Mouse (Mus musculus) lung, postnatal 25 days (tissue): ENCODE results near the gene Lrp3.
"Not testable (repeated sequence)": the region's sequence is repeated elsewhere in the genome, so short reads cannot be mapped to it uniquely, and the experiment has no call there.

Source experiments
- DNase-seq: peaks from one replicate; pipeline ENCODE4 v3.0.0; 2022; ENCODE audit warnings: low spot score

Gene Lrp3

DNA sequence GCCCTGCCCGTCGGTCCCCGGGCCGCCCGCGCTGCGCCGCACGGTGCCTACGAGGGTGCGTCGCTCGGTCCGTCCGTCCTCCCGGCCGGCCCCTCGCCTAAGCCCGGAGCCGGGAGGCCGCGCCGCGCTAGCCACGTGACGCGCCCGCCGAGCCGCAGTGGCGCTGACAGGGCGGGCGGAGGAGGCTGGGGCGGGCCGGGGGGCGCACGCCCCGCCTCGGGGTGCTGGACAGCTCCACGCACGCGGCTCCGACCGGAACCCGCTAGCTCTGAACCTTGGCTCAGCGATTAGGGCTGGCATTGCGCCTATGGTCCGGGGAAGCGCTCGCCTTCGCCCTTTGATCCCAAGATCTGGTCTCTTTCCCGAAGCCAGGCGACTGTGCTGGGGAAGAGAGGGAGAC lies at the start of gene Lrp3:
Gene Lrp3, minus strand, starts transcription at position 274 of the 400 bp plus-strand sequence.
- DNase-seq: peak; percentile 57

- DNase-seq: peak; percentile 67
Observed at GRCm38 (mm10) chr7:35264746-35265145, 49.4 kb upstream of the Lrp3 start.

GRCm38 (mm10) chr7:35263595-35264489 lies 48.5 kb upstream of the Lrp3 start:
- no peak for DNase-seq

DNA sequence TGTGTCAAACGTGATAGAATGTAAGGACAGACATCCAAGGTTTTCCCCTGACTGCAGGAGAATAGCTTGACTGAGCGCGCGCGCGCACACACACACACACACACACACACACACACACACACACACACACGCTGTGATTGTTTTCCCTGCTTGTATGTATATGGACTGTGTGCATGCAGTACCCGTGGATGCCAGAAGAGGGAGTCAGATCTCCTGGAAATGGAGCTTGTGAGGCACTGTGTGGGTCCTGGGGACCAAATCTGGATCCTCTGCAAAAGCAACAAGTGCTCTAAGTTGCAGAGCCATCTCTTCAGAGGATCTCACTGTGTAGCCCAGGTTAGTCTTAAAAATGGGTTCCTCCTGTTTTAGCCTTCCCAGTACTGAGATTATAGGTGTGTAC lies 44.1 kb upstream of the Lrp3 start:
- DNase-seq: no peak

DNA sequence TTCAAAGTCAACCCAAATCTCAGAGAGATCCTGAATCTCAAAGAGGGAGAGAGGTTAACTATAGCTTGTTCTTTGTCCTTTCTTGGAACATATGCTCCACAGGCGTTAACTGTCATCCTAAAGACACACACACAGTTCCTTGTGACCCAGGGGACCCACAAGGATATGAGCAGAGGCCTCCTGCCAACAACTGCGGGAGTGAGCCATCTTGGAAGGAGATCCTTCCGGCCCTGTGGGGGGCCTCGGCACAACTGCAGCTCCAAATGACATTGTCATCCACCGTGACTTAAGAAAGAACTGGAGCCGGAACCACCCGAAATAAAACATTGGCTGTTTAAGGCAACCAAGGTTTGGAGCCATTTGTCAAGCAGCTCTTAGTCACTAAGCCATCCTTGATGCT lies 43.0 kb upstream of the Lrp3 start:
- no peak for DNase-seq

DNA sequence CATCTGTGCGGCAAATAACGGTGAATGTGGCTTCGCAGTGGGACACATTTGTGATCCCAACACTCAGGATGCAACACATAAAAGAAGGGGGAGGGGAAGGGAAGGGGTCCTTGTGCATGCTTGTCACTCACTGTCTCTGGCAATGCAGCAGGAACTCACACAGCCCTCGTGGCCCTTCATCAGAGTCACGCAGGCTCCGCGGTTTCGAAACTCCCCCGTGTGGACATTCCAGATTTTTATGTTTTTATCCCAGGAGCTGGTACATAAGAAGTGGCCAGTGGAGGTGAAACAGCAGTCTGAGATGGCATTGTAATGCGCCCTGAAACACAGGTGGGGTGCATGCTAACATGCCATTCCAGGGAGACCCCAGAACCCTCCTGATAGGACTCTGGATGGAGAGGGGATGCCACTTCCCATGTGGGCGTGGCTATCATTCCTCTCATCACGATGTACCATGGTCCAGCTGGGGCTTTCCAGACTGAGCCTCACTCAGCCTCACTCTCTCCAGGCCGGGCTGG lies 36.8 kb upstream of the Lrp3 start:
- DNase-seq: peak; percentile 28

DNA sequence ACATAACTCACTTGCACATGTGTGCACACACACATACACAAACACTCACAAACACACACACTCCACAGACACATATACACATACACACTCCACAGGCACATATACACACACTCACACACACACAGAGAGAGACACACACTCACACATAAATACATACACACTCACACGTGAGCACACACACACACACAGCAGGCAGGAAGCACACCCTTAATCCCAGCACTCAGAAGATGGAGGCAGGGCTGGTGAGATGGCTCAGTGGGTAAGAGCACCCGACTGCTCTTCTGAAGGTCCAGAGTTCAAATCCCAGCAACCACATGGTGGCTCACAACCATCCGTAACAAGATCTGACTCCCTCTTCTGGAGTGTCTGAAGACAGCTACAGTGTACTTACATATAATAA lies 22.6 kb upstream of the Lrp3 start:
- DNase-seq: not testable (repeated sequence)

DNA sequence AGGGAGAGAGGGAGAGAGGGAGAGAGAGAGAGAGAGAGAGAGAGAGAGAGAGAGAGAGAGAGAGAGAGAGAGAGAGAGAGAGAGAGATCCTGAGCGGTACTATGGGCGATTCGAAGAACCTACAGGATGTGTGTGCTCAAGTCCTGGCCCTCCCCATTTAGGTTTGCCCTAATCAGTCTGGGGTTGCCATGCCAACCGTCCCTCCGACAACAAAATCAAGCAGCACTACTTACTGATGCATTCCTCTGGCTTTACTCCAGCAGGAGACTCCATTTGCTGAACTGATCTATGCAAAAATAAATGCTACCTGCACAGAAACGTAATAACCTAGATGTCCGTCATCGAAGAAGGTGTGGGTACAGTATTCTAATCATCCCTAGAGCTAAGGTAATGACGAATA lies 20.0 kb upstream of the Lrp3 start:
- DNase-seq: peak; percentile 68

DNA sequence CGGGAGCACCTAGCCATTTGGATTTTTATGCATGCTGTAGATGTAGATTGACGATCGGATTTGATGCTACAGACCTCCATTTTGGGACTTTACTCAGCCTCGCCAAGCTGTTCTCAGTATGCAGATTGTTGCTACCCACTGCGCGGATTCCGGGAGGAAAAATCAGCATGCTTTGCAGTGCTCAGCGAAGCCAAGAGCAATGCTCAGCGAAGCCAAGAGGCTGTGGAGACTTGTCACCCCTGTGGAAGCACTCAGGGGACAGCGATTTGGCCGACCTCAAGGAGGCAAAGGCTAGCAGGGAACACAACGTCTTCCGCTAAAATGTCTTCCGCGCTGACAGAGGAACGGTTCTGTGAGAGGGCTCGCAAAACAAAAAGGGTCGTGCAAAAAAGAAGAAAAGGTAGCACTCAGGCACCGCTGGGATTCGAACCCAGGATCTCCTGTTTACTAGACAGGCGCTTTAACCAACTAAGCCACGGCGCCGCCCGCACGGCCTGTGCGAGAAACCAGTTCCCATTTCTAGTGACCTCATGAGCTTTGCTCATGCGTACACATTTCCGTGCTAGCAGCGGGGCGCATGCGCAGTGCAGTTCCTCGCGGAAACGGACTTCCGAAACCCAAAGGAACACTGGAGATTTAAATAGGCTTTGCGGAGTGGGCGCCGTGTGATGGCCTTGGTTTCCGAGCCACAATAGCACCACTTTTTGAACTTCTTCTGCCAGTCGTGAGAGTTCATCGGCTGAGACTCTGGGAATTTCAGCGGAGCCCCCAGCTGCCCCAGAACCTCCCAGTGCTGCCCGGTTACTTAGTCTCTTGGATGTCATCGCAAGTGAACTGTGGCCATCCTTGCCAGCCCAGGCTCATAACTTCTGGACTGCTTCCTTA lies 19.3 kb upstream of the Lrp3 start:
- peak; percentile 98 for DNase-seq

- DNase-seq: no peak
Observed at GRCm38 (mm10) chr7:35233861-35234260, 18.6 kb upstream of the Lrp3 start.

GRCm38 (mm10) chr7:35232796-35233455 lies 17.6 kb upstream of the Lrp3 start:
- DNase-seq: no peak

GRCm38 (mm10) chr7:35230333-35230732 lies 15.0 kb upstream of the Lrp3 start:
- no peak for DNase-seq

DNA sequence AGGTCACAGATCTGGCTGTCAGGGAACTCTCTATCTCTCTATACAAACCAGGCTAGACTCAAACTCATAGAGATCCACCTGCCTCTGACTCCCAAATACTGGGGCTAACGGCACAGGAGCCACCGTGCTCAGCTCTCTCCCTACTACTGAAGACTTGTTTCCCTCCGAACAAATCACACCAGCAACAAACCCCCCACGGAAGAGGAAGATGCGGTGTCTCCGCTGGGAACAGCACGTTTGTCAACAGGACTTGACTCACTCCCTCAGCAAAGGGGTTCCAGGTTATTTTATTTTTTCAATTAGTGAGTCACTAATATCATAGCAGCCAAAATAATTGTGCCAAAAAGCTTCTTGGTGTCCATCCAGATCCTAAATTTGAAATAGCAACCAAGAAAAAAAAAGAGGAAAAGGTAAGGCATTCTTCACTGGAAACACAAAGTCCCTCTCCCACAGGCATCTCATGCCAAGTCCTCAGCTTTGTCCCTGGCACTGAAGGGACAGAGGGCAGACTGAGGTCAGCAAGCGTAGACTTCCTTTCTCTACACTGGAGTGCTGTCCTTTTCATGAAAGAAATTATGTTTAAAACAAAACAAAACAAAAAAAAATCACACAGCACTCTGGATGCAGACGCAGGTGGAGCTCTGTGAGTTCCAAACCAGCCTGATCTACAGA lies 5.5 kb upstream of the Lrp3 start:
- DNase-seq: no peak

- DNase-seq: no peak
Observed at GRCm38 (mm10) chr7:35215731-35216130, 433 bp upstream of the Lrp3 start.

- DNase-seq: no peak
Observed at GRCm38 (mm10) chr7:35214442-35215222, 666 bp downstream of the Lrp3 start.

DNA sequence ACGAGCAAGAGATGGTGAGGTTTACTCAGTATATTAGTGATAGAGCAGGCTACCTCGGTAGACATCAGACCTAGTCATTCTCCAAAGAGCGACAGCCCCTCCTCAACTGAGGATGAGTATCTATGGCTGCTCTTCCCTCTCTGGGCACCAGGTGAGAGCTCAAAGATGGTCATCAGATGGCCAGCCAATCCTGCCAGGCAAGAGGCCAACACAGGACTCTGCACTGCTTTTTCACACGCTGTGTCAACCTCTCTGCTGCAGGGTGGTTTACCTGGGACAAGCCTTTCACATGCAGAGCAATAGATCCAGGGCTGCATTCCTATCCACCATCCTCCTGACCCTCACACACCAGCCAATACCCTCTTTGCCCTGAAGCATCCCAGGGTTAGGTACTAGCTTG lies 3.5 kb downstream of the Lrp3 start:
- no peak for DNase-seq

GRCm38 (mm10) chr7:35199755-35200154 lies 15.5 kb downstream of the Lrp3 start:
- peak; percentile 65 for DNase-seq

GRCm38 (mm10) chr7:35198981-35199754 lies 16.1 kb downstream of the Lrp3 start:
- DNase-seq: peak; percentile 49

DNA sequence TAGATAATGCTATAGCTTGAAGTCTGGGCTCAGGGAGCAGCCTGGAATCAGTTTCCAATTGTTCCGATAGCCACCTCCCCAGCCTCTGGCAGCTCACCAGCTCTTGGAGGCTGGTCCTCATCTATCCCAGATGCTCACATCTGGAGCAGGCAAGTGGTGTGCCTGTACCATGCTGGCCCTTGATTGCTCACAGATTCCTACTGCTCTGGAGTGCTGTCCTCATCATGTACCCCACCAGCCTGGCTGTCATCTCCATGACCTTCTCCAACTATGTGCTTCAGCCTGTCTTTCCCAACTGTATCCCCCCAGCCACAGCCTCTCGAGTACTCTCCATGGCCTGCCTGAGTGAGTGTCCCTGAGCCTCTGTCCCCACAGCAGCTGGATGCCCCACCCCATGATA lies 18.3 kb downstream of the Lrp3 start:
- DNase-seq: peak; percentile 32

GRCm38 (mm10) chr7:35191276-35191675 lies 24.0 kb downstream of the Lrp3 start:
- no peak for DNase-seq
